Mouse (Mus musculus) neural tube, embryonic 10.5 days (tissue): Measurements from ENCODE around the gene Gm17535.
A peak's percentile ranks its signal among the peaks of the same experiment; 100 is the strongest.
"Not testable (repeated sequence)": the region's sequence is repeated elsewhere in the genome, so short reads cannot be mapped to it uniquely, and the experiment has no call there.

ENCODE experiments used
- DNase-seq: peaks from one replicate; pipeline ENCODE4 v3.0.0-alpha.2; 2017; ENCODE audit warnings: low spot score; ENCODE audit errors: extremely low spot score

Gene Gm17535

GRCm38 (mm10) chr9:3034299-3034698 lies at the start of gene Gm17535:
TSS of gene Gm17535 (plus strand) at chr9:3034599.
- DNase-seq = not testable (repeated sequence)

- DNase-seq = peak; percentile 33
Observed at GRCm38 (mm10) chr9:3000445-3000972, 33.9 kb upstream of the Gm17535 start, which contains the start of gene Gm10722. TSS of gene Gm10722 (plus strand) at chr9:3000922.

GRCm38 (mm10) chr9:3001006-3001405 lies 33.4 kb upstream of the Gm17535 start:
- not testable (repeated sequence) for DNase-seq

DNA sequence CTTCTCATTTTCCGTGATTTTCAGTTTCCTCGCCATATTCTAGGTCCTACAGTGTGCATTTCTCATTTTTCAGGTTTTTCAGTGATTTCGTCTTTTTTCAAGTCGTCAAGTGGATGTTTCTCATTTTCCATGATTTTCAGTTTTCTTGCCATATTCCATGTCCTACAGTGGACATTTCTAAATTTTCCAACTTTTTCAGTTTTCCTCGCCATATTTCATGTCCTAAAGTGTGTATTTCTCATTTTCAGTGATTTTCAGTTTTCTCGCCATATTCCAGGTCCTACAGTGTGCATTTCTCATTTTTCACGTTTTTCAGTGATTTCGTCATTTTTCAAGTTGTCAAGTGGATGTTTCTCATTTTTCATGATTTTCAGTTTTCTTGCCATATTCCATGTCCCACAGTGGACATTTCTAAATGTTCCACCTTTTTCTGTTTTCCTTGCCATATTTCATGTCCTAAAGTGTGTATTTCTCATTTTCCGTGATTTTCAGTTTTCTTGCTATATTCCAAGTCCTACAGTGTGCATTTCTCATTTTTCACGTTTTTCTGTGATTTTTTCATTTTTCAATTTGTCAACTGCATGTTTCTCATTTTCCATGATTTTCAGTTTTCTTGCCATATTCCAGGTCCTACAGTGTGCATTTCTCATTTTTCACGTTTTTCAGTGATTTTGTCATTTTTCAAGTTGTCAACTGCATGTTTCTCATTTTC lies 32.3 kb upstream of the Gm17535 start:
- peak; percentile 63 for DNase-seq

GRCm38 (mm10) chr9:3002794-3003396 lies 31.5 kb upstream of the Gm17535 start, which contains the start of gene Gm11168:
TSS of gene Gm11168 (plus strand) at chr9:3003346.
- not testable (repeated sequence) for DNase-seq

DNA sequence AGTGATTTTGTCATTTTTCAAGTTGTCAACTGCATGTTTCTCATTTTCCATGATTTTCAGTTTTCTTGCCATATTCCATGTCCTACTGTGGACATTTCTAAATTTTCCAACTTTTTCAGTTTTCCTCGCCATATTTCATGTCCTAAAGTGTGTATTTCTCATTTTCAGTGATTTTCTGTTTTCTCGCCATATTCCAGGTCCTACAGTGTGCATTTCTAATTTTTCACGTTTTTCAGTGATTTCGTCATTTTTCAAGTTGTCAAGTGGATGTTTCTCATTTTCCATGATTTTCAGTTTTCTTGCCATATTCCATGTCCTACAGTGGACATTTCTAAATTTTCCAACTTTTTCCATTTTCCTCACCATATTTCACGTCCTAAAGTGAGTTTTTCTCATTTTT lies 28.2 kb upstream of the Gm17535 start:
- not testable (repeated sequence) for DNase-seq

DNA sequence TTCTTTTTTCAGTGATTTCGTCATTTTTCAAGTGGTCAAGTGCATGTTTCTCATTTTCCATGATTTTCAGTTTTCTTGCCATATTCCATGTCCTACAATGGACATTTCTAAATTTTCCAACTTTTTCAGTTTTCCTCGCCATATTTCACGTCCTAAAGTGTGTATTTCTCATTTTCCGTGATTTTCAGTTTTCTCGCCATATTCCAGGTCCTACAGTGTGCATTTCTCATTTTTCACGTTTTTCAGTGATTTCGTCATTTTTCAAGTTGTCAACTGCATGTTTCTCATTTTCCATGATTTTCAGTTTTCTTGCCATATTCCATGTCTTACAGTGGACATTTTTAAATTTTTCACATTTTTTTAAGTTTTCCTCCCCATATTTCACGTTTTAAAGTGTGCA lies 27.8 kb upstream of the Gm17535 start:
- not testable (repeated sequence) for DNase-seq

- DNase-seq = peak; percentile 15
Observed at GRCm38 (mm10) chr9:3007272-3007671, 27.1 kb upstream of the Gm17535 start.

DNA sequence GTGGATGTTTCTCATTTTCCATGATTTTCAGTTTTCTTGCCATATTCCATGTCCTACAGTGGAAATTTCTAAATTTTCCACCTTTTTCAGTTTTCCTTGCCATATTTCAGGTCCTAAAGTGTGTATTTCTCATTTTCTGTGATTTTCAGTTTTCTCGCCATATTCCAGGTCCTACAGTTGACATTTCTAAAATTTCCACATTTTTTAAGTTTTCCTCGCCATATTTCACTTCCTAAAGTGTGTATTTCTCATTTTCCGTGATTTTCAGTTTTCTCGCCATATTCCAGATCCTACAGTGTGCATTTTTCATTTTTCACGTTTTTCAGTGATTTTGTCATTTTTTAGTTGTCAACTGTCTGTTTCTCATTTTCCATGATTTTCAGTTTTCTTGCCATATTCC lies 25.1 kb upstream of the Gm17535 start:
- DNase-seq = not testable (repeated sequence)

GRCm38 (mm10) chr9:3012054-3012621 lies 22.3 kb upstream of the Gm17535 start:
- not testable (repeated sequence) for DNase-seq

- DNase-seq = not testable (repeated sequence)
Observed at GRCm38 (mm10) chr9:3012733-3013279, 21.6 kb upstream of the Gm17535 start, which contains the start of gene Gm10721. TSS of gene Gm10721 (plus strand) at chr9:3013140.

- DNase-seq = not testable (repeated sequence)
Observed at GRCm38 (mm10) chr9:3015354-3015753, 19.0 kb upstream of the Gm17535 start, which contains the start of gene Gm10720. TSS of gene Gm10720 (plus strand) at chr9:3015654.

- not testable (repeated sequence) for DNase-seq
Observed at GRCm38 (mm10) chr9:3015896-3016295, 18.5 kb upstream of the Gm17535 start.

DNA sequence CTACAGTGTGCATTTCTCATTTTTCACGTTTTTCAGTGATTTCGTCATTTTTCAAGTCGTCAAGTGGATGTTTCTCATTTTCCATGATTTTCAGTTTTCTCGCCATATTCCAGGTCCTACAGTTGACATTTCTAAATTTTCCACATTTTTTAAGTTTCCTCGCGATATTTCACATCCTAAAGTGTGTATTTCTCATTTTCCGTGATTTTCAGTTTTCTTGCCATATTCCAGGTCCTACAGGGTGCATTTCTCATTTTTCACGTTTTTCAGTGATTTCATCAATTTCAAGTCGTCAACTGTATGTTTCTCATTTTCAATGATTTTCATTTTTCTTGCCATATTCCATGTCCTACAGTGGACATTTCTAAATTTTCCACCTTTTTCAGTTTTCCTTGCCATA lies 17.3 kb upstream of the Gm17535 start, which contains the start of gene Gm10719:
Gene Gm10719, plus strand, starts transcription at position 301 of the 400 bp plus-strand sequence.
- not testable (repeated sequence) for DNase-seq

GRCm38 (mm10) chr9:3018944-3019343 lies 15.5 kb upstream of the Gm17535 start:
- not testable (repeated sequence) for DNase-seq

DNA sequence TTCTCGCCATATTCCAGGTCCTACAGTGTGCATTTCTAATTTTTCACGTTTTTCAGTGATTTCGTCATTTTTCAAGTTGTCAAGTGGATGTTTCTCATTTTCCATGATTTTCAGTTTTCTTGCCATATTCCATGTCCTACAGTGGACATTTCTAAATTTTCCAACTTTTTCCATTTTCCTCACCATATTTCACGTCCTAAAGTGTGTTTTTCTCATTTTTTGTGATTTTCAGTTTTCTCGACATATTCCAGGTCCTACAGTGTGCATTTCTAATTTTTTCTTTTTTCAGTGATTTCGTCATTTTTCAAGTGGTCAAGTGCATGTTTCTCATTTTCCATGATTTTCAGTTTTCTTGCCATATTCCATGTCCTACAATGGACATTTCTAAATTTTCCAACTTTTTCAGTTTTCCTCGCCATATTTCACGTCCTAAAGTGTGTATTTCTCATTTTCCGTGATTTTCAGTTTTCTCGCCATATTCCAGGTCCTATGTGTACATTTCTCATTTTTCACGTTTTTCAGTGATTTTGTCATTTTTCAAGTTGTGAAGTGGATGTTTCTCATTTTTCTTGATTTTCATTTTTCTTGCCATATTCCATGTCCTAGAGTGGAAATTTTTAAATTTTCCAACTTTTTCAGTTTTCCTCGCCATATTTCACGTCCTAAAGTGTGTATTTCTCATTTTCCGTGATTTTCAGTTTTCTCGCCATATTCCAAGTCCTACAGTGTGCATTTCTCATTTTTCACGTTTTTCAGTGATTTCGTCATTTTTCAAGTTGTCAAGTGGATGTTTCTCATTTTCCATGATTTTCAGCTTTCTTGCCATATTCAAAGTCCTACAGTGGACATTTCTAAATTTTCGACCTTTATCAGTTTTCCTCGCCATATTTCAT lies 14.3 kb upstream of the Gm17535 start:
- DNase-seq = not testable (repeated sequence)

- peak; percentile 15 for DNase-seq
Observed at GRCm38 (mm10) chr9:3022316-3023008, 11.9 kb upstream of the Gm17535 start.

GRCm38 (mm10) chr9:3023312-3023984 lies 11.0 kb upstream of the Gm17535 start, which contains the start of gene Gm10718:
TSS of gene Gm10718 (plus strand) at chr9:3023547.
- DNase-seq = not testable (repeated sequence)
